Mouse (Mus musculus): ENCODE measurements around the gene Gps1. TPM values are rescaled to one million over a fixed set of nuclear protein-coding genes. Genes with fewer than 3 reads are reported as not detected.
A peak's percentile ranks its signal among the peaks of the same experiment; 100 is the strongest.

The Gps1 gene
- polyA plus RNA-seq, 1 experiment from 2014 or later, result 94.5 TPM

DNA sequence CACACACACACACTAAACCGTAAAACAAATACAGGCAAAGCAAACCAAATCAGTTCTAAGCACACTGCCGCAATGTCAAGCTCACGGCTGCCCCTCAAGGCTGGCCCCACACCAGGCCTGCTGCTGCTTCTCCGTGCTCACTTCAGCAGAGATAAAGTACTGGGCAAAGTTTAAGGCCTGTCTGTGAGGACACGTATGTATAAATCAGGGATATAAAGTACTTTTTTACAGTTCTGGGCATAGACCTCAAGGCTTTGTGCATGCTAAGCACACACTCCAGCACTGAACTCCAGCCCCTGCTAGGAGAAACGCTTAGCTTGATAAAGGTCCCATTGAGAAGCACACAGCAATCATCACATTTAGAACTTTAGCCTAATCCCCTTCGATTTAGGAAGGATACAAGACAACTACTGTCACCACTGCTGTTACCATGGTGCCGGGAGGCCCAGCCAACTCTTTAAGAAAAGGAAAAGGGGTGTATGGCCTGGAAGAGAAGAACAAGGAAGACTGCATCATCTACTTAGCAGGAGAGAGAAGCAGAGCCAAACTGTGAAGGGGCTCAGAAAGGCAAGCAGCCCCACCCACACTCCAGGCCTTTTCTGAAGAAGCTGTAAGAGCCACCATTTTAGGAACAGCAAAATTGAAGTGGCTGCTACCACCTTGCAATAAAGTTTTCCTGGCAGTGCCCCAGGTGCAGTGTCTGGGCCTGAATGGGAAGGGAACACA lies 49.6 kb downstream of the Gps1 start:
- Histone ChIP-seq H3K9ac (ENCODE audit: low read length) (no peak overlapping the region; the same call in 1 of the 2 replicates), H3K27ac (replicated peaks) (peak overlapping the region; percentile 63), H3K9me3 (ENCODE audit: control insufficient read depth, low read length) (no peaks in the 10 kb centered on the region), H3K4me3 (ENCODE audit: low read depth, low read length) (no peak overlapping the region), H3K4me1 (replicated peaks; ENCODE audit: control insufficient read depth, insufficient read depth) (no peaks in the 10 kb centered on the region), H3K4me2 (replicated peaks; ENCODE audit: low read depth) (no peak overlapping the region; the same call in 1 of the 2 replicates), H3K27me3 (ENCODE audit: control insufficient read depth, insufficient read depth, low read length) (no peaks in the 10 kb centered on the region), H3K36me3 (ENCODE audit: control insufficient read depth, insufficient read depth, low read length) (no peaks in the 10 kb centered on the region)
- WGBS, result 32% methylated on average over 8 of the region's 8 CpGs
- DNase-seq (ENCODE audit: low spot score), result peak; percentile 69
- no peak for TF ChIP-seq CTCF (IDR thresholded peaks at IDR 0.05; ENCODE audit: low read depth)
- no peak for TF ChIP-seq EP300 (optimal IDR thresholded peaks at IDR 0.05)
- ATAC-seq (ENCODE audit: low FRiP score, low TSS enrichment), result peak; percentile 61

Other genes with a start within 250 kb of the Gps1 start
- gene Mcrip1, start 234.5 kb upstream of the Gps1 start, polyA plus RNA-seq (2015; fragmentation: Nextera tagmentation; extraction: Ambion mirVana), result 113 and 115 TPM in 2 replicates
- gene Ppp1r27, start 233.1 kb upstream of the Gps1 start, polyA plus RNA-seq (2015; fragmentation: Nextera tagmentation; extraction: Ambion mirVana), result not detected in 2 replicates
- gene P4hb, start 211.0 kb upstream of the Gps1 start, polyA plus RNA-seq (2015; fragmentation: Nextera tagmentation; extraction: Ambion mirVana), result 858 and 892 TPM in 2 replicates
- 352 and 362 TPM in 2 replicates for gene Arhgdia, start 202.6 kb upstream of the Gps1 start, polyA plus RNA-seq (2015; fragmentation: Nextera tagmentation; extraction: Ambion mirVana)
- gene Alyref, start 185.9 kb upstream of the Gps1 start, polyA plus RNA-seq (2015; fragmentation: Nextera tagmentation; extraction: Ambion mirVana), result 213 TPM in 2 replicates
- gene Anapc11, start 185.9 kb upstream of the Gps1 start, polyA plus RNA-seq (2015; fragmentation: Nextera tagmentation; extraction: Ambion mirVana), result 121 and 126 TPM in 2 replicates
- 20.4 and 20.9 TPM in 2 replicates for gene Npb, start 175.8 kb upstream of the Gps1 start, polyA plus RNA-seq (2015; fragmentation: Nextera tagmentation; extraction: Ambion mirVana)
- gene Pcyt2, start 166.3 kb upstream of the Gps1 start, polyA plus RNA-seq (2015; fragmentation: Nextera tagmentation; extraction: Ambion mirVana), result 73.7 and 79.0 TPM in 2 replicates
- gene Sirt7, start 159.0 kb upstream of the Gps1 start, polyA plus RNA-seq (2015; fragmentation: Nextera tagmentation; extraction: Ambion mirVana), result 36.1 and 42.2 TPM in 2 replicates
- 21.0 and 21.3 TPM in 2 replicates for gene Mafg, start 150.7 kb upstream of the Gps1 start, polyA plus RNA-seq (2015; fragmentation: Nextera tagmentation; extraction: Ambion mirVana)
- gene Pycr1, start 140.5 kb upstream of the Gps1 start, polyA plus RNA-seq (2015; fragmentation: Nextera tagmentation; extraction: Ambion mirVana), result 13.9 and 18.4 TPM in 2 replicates
- 0.21 TPM in 1 of 2 replicates, not detected in the other for gene Myadml2, start 136.1 kb upstream of the Gps1 start, polyA plus RNA-seq (2015; fragmentation: Nextera tagmentation; extraction: Ambion mirVana)
- 1.4 and 2.7 TPM in 2 replicates for gene Notum, start 123.1 kb upstream of the Gps1 start, polyA plus RNA-seq (2015; fragmentation: Nextera tagmentation; extraction: Ambion mirVana)
- 74.1 and 81.1 TPM in 2 replicates for gene Aspscr1, start 111.3 kb upstream of the Gps1 start, polyA plus RNA-seq (2015; fragmentation: Nextera tagmentation; extraction: Ambion mirVana)
- gene Cenpx, start 70.5 kb upstream of the Gps1 start, polyA plus RNA-seq (2015; fragmentation: Nextera tagmentation; extraction: Ambion mirVana), result 123 and 127 TPM in 2 replicates
- 18.7 and 20.4 TPM in 2 replicates for gene Lrrc45, start 70.3 kb upstream of the Gps1 start, polyA plus RNA-seq (2015; fragmentation: Nextera tagmentation; extraction: Ambion mirVana)
- 21.9 and 22.1 TPM in 2 replicates for gene Rac3, start 62.8 kb upstream of the Gps1 start, polyA plus RNA-seq (2015; fragmentation: Nextera tagmentation; extraction: Ambion mirVana)
- 56.3 and 58.4 TPM in 2 replicates for gene Dcxr, start 57.0 kb upstream of the Gps1 start, polyA plus RNA-seq (2015; fragmentation: Nextera tagmentation; extraction: Ambion mirVana)
- 129 and 160 TPM in 2 replicates for gene Cbr2, start 52.2 kb upstream of the Gps1 start, polyA plus RNA-seq (2015; fragmentation: Nextera tagmentation; extraction: Ambion mirVana)
- 3.0 and 3.1 TPM in 2 replicates for gene Hmga1b, start 21.5 kb upstream of the Gps1 start, polyA plus RNA-seq (2015; fragmentation: Nextera tagmentation; extraction: Ambion mirVana)
- gene Rfng, start 65 bp upstream of the Gps1 start, polyA plus RNA-seq (2015; fragmentation: Nextera tagmentation; extraction: Ambion mirVana), result 18.1 and 23.2 TPM in 2 replicates
- gene Dus1l, start 12.1 kb downstream of the Gps1 start, polyA plus RNA-seq (2015; fragmentation: Nextera tagmentation; extraction: Ambion mirVana), result 39.8 and 42.4 TPM in 2 replicates
- gene Fasn, start 40.3 kb downstream of the Gps1 start, polyA plus RNA-seq (2015; fragmentation: Nextera tagmentation; extraction: Ambion mirVana), result 16.0 and 19.7 TPM in 2 replicates
- gene Ccdc57, start 148.6 kb downstream of the Gps1 start, polyA plus RNA-seq (2015; fragmentation: Nextera tagmentation; extraction: Ambion mirVana), result 1.1 and 1.4 TPM in 2 replicates
- gene Slc16a3, start 164.2 kb downstream of the Gps1 start, polyA plus RNA-seq (2015; fragmentation: Nextera tagmentation; extraction: Ambion mirVana), result 7.2 and 10.0 TPM in 2 replicates
- gene Csnk1d, start 207.1 kb downstream of the Gps1 start, polyA plus RNA-seq (2015; fragmentation: Nextera tagmentation; extraction: Ambion mirVana), result 60.7 and 63.8 TPM in 2 replicates

Data from stomach, postnatal 0 days (tissue).